Mouse (Mus musculus) layer of hippocampus, adult 2 months (tissue): ENCODE measurements at regions not wholly inside any gene's neighbourhood (a gene's known extent, or its start where the extent isn't known, plus 50 kb on each side); places are given as distances from the start of the nearest gene placed in this dataset.
A peak's percentile ranks its signal among the peaks of the same experiment; 100 is the strongest.
"Not testable (repeated sequence)": the region's sequence is repeated elsewhere in the genome, so short reads cannot be mapped to it uniquely, and the experiment has no call there.

Source experiments
- DNase-seq, 2 experiments: peaks; one replicate each; pipeline ENCODE4 v3.0.0; 2022; ENCODE audit warnings: low spot score in 2 of 2
- H3K27ac ChIP-seq: fragments of 200-600 bp; 2 replicates; pipeline ENCODE4 v1.8.1; 2022
- H3K4me3 ChIP-seq: fragments of 200-600 bp; 2 replicates; pipeline ENCODE4 v1.8.1; 2022; ENCODE audit warnings: mild to moderate bottlenecking
- CTCF ChIP-seq: fragments of 200-600 bp; conservative IDR thresholded peaks from 2 replicates; pipeline ENCODE4 v1.8.1; 2022; ENCODE audit warnings: antibody characterized with exemption, mild to moderate bottlenecking, moderate library complexity

DNA sequence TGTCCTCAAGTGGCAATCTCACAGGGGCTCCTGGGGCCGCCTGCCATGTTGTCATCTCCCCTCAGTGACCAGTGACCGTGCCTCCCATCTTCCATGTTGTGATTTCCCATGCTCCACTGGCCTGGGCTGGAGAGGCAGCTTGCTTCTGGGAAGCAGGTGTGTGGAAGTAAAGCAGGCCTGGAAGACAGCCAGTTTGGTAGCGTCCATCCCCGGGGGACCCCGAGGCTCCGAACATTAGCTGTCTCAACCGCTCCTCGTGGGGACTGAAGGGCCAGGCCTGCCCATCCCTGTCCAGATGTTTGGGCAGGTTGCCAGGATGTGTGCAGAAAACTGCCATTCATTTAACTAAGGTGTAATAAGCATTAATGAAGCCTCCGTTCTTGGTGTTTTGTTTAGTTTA lies 307.1 kb upstream of the 3110018I06Rik start:
- no peak overlapping the region for H3K27ac ChIP-seq
- no peak for TF ChIP-seq CTCF
- DNase-seq = no peak
- H3K4me3 ChIP-seq = no peak overlapping the region

DNA sequence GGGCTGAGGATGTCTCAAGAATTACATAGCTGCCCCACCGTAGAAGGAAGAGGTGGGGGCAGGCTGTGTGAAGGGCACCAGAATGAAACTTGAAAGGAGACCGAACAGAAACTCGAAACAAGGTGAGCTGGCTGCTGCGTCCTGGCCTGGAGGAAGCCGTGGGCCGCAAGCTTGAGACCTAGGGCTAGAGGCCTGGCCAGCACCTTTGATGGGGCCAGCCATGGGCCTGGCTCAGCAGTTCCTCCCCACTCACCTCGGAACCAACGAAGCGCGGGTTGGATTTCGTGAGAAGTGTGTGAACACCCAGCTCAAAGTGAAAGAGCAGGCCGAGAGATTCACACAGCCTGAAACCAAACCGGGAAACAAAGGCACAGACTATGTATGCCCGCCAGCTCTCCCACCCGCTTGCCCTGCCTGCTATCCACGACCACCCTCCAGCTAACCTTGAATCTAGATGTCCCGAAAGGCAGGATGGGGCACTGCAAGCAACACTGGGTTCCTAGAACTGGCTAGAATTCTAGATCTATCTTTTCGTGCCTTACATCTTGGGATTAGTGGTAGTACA lies 306.3 kb upstream of the 3110018I06Rik start:
- Histone ChIP-seq H3K4me3 (no peak overlapping the region), H3K27ac (peak overlapping the region; percentile 48; the same call in 1 of the 2 replicates)
- TF ChIP-seq CTCF = no peak
- no peak for DNase-seq

DNA sequence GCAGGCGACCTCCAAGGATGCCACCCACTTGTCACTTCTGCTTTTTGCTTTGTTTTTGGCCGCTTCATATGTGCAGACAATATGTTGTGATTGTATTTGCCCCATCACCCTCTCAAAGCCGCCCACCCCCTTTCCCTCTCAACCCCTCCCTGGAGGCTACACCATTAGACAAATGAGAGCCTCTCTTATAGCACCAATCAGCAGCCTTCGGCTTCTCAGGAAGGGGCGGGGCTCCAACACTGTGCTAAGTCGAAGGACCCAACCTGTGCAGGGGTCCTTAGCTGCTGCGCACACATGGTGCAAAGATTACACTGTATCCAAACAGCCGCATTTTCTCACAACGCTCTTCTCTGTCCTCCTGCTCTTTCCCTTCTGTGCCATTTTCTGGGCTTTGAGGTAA lies 305.1 kb upstream of the 3110018I06Rik start:
- TF ChIP-seq CTCF = no peak
- DNase-seq = peak; percentile 49 to 51
- Histone ChIP-seq H3K4me3 (peak overlapping the region; percentile 8; the same call in 1 of the 2 replicates), H3K27ac (peak overlapping the region; percentile 75)

DNA sequence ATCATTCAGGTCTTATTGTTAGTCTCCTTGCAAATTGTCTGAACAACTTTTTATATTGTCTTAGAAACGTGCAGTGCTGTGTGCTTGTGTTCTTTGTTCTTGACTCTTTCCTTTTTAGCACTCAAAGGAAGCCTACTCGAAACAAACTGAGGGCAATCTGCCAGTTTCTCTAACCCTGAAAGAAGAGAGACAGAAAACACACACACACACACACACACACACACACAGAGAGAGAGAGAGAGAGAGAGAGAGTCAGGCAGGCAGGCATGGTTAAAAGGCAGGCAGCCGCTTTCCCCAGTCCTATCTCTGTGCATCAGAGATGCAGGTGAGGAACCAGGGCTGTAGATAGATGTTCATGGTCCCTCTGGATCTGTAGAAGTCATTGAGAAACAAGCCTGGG lies 304.0 kb upstream of the 3110018I06Rik start:
- no peak for DNase-seq
- Histone ChIP-seq H3K27ac (peak overlapping the region; percentile 91), H3K4me3 (no peak overlapping the region)
- TF ChIP-seq CTCF = no peak

DNA sequence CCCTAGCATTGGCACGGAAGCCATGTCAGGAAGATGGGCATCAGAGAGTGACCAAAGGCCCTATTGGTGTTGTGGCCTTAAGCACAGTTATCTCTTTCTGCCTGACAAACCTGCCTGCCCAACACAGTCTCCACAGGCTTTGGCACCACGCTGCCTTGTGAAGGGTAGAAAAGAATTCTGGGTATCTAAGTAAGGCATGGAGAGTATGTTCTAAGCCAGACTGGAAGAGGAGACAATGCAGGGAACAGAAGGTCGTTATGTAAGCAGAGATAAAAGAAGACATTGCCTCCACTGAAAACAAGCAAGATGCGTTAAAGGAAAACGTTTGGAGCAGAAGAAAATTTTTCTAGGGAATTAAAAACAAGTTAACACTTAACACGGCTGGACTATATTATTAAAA lies 302.1 kb upstream of the 3110018I06Rik start:
- Histone ChIP-seq H3K4me3 (no peak overlapping the region), H3K27ac (peak overlapping the region; percentile 91)
- peak in 1 of 2 experiments; percentile 34 for DNase-seq
- no peak for TF ChIP-seq CTCF

DNA sequence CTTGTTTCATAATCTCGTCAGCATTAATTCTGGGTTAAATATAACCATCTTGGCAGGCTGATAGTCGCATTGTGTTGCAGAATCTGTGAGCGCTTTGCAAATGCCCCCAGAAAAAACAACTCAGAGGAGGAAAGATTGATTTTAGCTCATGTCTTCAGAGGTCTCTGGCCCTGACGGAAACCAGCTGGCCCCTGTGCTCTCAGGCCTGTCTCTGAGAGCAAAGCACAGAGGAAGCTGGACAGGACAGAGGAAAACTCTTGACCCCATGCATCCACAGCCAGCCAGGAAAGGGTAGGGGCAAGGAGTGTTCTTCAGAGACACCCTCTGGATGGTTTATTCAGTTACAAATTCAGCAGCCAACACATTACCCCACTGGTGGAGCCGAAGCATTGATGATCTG lies 300.4 kb upstream of the 3110018I06Rik start:
- peak in 1 of 2 experiments; percentile 37 for DNase-seq
- peak overlapping the region; percentile 91 for H3K27ac ChIP-seq
- no peak overlapping the region for H3K4me3 ChIP-seq
- no peak for TF ChIP-seq CTCF

DNA sequence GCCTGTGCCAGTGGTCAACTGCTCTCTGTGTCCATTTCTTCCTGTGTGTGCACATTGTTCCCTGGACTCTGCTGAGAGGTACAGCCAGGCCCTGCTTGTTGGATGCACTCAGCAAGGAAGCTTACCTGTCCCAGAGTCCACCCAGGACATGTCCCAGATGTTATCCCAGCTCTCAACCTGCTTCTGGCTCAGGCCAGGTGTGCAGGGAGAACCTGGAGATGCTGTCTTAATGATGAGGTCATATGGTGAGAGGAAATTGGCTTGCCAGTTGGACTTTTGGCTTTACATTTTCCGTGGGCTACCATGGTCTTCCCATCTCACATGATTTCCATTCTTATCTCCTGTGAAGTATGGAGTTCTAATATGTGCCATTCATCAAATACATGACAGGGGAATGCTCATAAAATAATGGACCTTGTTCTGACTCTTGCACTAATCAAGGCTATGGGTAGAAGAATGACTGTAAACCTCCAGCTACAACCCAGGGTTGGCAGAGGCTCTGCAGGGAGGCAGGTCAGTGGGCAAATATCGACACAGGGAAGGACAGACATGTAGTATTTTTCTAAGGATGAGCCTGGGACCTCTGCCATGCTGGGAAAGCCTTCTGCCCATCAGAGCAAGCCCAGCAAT lies 289.9 kb upstream of the 3110018I06Rik start:
- DNase-seq = no peak
- Histone ChIP-seq H3K4me3 (no peak overlapping the region), H3K27ac (no peak overlapping the region)
- no peak for TF ChIP-seq CTCF

DNA sequence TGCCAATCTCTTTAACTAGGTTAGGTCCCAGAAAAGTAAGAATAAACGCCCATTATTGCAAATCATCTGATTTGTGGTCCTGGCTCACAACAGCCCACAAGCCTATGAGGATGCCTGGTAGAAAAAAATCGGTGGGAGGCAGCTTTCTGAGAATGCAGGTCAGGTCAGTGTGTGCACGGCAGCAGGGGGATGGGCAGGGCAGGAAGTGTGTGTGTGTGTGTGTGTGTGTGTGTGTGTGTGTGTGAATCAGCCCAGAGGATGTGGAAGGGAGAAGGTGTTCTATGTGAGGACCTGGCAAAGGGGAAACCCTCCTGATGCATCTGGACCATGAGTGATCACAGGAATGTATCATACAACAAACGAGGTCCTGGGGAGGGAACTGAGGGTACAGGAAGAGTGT lies 287.5 kb upstream of the 3110018I06Rik start:
- no peak overlapping the region for H3K4me3 ChIP-seq
- H3K27ac ChIP-seq = no peak overlapping the region
- no peak for DNase-seq
- no peak for TF ChIP-seq CTCF

DNA sequence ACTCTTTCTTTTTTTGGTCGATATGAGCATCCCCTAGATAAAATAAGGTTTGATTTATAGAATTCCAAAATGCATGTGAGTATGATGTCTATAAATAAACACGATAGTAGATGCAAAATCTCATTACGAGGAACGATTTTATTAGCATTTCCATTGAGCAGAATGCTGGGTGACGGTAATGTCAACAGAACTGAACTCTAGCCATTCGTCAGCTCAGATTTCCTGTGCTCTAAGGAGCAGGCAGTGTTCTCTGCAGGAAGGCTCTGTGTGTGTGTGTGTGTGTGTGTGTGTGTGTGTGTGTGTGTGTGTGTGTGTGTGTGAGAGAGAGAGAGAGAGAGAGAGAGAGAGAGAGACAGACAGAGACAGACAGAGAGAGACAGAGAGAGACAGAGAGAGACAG lies 279.6 kb upstream of the 3110018I06Rik start:
- DNase-seq, H3K27ac ChIP-seq, H3K4me3 ChIP-seq: not testable (repeated sequence)

DNA sequence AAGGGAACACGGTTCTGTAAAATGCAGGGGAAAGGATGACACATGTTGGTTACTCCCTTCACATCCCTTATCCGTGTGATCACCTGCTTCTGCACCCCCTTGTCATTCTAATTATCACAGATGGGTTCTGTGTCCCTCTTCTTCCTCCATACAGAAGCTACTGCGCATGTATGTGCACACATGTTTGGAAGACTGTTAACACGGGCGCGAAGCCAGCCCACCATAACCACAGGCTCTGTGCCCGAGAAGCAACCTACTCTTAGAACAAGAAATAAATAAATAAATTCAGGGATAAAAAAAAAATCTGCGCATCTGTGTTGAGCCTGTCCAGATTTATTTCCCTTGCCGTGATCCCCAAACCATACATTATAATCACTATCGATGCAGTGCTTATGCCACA lies 275.6 kb upstream of the 3110018I06Rik start:
- peak; percentile 57 to 68 for DNase-seq

DNA sequence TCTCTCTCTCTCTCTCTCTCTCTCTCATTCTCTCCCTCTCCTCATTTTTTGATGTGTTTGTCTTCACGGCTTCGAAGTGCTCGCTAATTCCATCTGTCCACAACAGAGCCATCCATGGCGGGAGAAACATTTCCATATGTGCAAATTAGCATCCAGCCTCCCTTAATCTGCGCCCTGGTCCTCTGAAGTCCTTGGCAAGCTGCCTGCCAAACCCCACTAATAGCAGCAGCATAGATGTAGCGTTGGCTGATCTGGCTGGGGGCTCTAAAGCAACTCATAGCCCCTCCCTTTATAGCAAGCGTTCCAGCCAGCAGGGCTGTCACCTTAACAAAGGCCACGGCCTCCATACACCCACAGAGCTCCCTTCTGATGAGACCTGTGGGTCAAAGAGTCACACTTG lies 272.3 kb upstream of the 3110018I06Rik start:
- H3K27ac ChIP-seq = no peak overlapping the region
- no peak overlapping the region for H3K4me3 ChIP-seq
- no peak for DNase-seq
- TF ChIP-seq CTCF = no peak

More for the DNA sequence above, 275.6 kb upstream of the 3110018I06Rik start:
- no peak for TF ChIP-seq CTCF
- H3K4me3 ChIP-seq = no peak overlapping the region
- 0 out of 2 replicates have a peak overlapping the region, but pooled peaks have one; percentile 28 for H3K27ac ChIP-seq

DNA sequence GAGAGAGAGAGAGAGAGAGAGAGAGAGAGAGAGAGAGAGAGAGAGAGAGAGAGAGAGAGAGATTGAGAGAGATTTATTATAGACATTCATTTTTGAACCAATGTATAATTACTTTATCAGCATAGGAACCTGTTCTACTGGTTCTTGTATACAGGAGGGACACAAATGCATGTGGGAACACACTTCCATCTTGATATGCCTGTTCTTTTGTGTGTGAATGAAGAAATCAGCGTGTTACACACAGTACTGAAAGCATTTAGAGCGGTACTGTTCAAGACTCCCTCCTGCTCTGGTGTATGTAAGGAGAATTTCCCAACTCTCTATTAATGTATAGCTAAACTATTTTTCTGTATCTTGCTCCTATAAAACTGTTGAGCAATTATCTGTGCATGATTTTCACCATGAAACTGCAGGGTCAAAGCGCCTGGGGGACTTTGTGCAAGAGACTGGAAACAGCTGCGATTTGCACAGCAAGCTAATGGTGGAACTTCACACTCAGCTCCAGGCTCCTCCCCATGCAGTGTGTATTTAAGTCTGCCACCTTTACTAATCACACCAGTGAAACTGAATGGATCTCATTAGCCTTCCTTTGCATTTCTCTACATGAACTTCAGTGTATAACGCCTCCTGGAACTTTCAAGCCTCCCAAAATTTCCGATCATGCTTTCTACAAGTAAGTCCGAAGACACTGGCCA lies 267.0 kb upstream of the 3110018I06Rik start:
- no peak for DNase-seq
- TF ChIP-seq CTCF = no peak
- Histone ChIP-seq H3K27ac (no peak overlapping the region), H3K4me3 (no peak overlapping the region)

DNA sequence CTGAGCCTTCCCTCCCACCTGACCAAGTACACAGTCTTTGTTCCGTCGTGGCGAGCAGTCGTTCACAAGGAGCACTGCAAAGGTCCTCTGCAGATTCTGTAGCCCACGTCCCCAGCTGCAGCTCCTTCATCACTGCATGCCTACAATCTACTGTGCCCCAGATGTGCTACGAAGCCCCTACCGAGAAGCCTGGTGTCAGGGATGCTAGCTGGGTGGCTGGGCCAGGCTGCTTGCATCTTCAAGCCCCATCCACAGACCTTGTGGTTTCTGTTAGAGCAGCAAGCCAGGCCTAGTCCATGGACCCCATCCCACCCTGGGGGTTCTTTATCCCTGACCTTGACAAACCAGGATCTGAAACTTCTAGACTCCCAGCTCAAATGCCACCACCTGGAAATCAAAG lies 266.3 kb upstream of the 3110018I06Rik start:
- Histone ChIP-seq H3K4me3 (no peak overlapping the region), H3K27ac (no peak overlapping the region)
- no peak for TF ChIP-seq CTCF
- no peak for DNase-seq

DNA sequence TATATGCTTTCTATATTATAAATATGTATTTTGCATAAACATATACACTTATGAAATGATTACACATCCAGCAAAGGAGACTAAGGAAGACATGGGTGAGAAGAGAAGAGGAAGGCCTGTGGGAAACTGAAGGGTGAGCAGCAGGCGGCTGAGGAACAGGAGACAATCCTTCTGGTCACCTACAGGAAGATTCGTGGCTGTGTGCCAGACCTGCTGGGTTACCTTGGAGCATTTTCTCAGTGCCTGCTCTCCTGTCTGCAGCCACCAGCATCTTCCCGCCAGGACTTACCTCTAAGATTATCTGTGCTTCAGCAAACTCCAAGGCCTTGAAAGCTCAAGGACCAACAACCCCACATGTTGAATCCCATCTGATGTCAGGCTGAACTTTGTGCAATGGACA lies 258.3 kb upstream of the 3110018I06Rik start:
- TF ChIP-seq CTCF = no peak
- H3K27ac ChIP-seq = no peak overlapping the region
- no peak overlapping the region for H3K4me3 ChIP-seq
- DNase-seq = no peak
